Mouse (Mus musculus): ENCODE results near the gene Tbc1d8.

DNA sequence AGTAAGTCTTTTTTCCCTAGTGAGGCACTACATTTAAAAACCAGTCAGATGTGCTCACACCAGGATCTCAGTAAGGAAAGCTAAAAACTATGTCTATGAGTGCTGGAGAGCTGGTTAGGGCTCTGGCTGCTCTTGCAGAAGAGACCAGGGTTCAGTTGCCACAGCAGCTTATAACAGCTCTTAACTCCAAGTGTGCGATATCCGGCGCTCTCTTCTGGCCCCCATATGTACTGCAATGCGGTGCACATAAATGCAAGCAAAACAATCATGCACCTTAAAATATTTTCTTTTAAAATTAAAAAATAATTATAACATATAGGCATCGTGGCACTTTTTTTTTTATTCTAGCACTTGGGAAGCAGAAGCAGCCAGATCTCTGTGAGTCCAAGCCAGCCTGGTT, 49.5 kb downstream of the Tbc1d8 start:
- no peak for TF ChIP-seq CTCF (IDR thresholded peaks at IDR 0.05; ENCODE audit: insufficient read depth, low read depth, low read length)
- no peak for TF ChIP-seq POLR2A (IDR thresholded peaks at IDR 0.05; ENCODE audit: insufficient read depth, low read depth, low read length)
